Mouse (Mus musculus): ENCODE data around the gene Obox2.
"Not testable (repeated sequence)": the region's sequence is repeated elsewhere in the genome, so short reads cannot be mapped to it uniquely, and the experiment has no call there.

Obox2 gene

DNA sequence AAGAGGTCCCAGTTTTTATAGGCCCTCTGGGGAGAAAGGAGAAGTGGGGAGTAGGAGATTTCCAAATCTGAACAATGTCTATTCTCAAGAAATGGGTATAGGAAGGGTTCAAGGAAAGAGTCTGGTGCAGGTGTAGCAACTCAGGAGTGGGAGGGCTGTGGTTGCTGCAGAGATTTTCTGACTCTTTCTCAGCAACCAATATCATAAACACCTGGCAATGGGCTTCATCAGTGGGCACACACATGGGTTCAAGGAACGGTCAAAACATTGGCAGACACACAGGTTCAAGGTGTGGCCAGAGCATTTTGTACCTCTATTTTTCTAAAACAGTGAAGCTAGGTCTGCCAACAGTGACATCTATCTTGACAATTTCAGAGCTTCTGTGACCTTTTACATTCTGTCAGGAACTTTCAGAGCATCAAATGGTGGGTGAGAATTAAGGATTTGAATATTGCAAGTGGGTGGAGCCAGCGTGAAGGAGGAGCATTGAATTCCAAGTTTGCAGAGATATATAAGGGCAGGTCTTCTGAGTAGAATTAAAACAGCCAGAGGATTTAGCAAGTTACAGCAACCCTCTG lies at the start of gene Obox2, which contains the start of gene Obox1:
Gene Obox2 (plus strand): TSS at position 301 of the 578 bp plus-strand sequence.
Gene Obox1 (plus strand): TSS at position 528 of the 578 bp plus-strand sequence.
- not testable (repeated sequence) for DNase-seq

DNA sequence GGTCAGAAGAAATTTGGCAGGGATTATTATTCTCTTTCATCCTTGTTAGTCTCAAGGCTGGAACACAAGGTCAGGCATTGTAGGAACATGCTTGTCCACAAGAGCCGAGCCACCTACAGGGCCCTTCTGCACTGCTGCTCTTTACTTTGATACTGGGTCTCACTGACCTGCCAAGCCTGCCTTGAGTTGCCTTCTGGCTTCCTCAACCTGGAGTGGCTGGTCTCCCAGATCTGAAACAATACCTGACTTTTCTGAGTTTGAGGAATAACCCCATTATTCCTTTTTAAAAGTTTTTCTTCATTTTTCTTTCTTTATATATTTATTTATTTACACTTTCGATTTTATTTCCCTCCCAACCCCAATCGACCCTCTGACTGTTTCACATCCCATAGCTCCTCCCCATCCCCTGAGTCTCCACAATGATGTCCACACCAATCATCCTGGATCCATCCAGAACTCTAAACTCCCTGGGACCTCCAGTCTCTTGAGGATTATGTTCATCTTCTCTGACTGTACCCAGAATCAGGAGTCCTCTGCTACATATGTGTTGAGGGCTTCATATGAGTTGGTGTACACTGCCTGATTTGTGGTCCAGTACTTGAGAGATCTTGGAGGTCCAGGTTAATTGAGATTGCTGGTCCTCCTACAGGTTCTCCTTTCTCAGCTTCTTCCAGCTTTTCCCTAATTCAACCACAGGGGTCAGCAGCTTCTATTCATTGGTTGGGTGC lies 10.8 kb downstream of the Obox2 start:
- DNase-seq, result not testable (repeated sequence)

DNA sequence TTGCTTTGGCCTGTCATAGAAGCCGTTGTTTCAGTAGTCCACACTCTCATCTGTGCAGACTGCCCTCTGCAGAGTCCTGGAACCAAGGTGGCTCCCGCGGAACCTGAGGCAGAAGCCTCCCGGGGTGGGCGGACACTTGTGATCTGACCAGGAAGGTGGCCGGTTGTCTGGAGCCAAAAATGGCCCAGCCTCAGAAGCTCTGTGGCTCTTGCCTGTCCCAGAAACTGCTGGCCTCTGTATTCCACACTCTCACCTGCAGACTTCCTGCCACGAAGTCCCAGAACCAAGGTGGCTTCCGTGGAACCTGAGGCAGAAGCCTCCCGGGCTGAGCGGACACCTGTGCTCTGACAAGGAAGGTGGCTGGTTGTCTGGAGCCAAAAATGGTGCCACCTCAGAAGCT lies 18.3 kb downstream of the Obox2 start:
- DNase-seq, result not testable (repeated sequence)

DNA sequence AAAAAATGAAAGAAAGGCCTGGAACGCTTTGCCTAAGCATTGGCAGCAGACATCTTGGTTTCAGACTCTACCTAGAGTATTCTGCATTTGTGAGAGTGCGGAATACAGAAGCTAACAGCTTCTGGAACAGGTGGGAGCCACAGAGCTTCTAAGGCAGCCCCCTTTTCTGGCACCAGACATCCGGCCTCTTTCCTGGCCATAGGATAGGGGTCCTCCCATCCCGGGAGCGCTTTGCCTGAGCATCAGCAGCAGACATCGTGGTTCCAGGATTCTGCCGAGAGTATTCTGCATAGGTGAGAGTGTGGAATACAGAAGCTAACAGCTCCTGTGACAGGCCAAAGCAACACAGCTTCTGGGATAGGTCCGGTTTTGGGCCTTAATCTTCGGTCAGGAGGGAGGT lies 29.5 kb downstream of the Obox2 start:
- not testable (repeated sequence) for DNase-seq

DNA sequence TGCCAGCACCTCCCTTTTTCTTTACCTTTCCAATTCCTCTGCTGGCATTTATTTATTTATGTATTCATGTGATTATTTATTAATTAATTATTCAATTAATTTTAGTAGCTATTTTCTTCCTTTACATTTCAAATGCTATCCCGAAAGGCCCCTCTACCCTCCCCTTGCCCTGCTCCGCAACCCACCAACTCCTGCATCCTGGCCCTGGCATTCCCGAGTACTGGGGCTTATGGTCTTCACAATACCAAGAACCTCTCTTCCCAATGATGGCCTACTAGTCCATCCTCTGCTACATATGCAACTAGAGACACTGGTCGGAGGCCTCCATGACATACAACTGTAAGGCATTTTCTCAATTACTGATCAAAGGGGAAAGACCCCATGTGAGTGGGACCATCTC lies 37.0 kb downstream of the Obox2 start:
- DNase-seq, result not testable (repeated sequence)

Data from cerebellum, postnatal 25 days (tissue).